Mouse (Mus musculus) heart, embryonic 12.5 days (tissue): ENCODE measurements at regions not wholly inside any gene's neighbourhood (a gene's known extent, or its start where the extent isn't known, plus 50 kb on each side); places are given as distances from the start of the nearest gene placed in this dataset.

ENCODE experiments used
- ATAC-seq: fragments of 200-750 bp; cut with Nextera tagmentation; 2 replicates; pipeline ENCODE4 v1.8.0; 2017; ENCODE audit warnings: moderate TSS enrichment, moderate library complexity; ENCODE audit not compliant: insufficient number of reproducible peaks, low FRiP score
- H3K27ac ChIP-seq: fragments of 300-500 bp; sonication (generic); 2 replicates; pipeline ENCODE4 v1.5.1; 2016; ENCODE audit warnings: mild to moderate bottlenecking, moderate library complexity; ENCODE audit not compliant: poor library complexity, severe bottlenecking
- H3K27me3 ChIP-seq: fragments of 300-500 bp; sonication (generic); replicated peaks from 2 replicates; pipeline ENCODE4 v1.6.1; 2016; ENCODE audit warnings: mild to moderate bottlenecking, moderate library complexity
- H3K36me3 ChIP-seq: fragments of 300-500 bp; sonication (generic); 2 replicates; pipeline ENCODE4 v1.6.1; 2016; ENCODE audit warnings: mild to moderate bottlenecking, moderate library complexity
- H3K4me1 ChIP-seq: fragments of 300-500 bp; sonication (generic); replicated peaks from 2 replicates; pipeline ENCODE4 v1.6.1; 2016; ENCODE audit warnings: mild to moderate bottlenecking
- H3K4me2 ChIP-seq: fragments of 300-500 bp; sonication (generic); 2 replicates; pipeline ENCODE4 v1.6.1; 2016; ENCODE audit warnings: mild to moderate bottlenecking, moderate library complexity
- H3K4me3 ChIP-seq: fragments of 300-500 bp; sonication (generic); 2 replicates; pipeline ENCODE4 v1.5.1; 2016; ENCODE audit warnings: mild to moderate bottlenecking
- H3K9ac ChIP-seq: fragments of 300-500 bp; sonication (generic); 2 replicates; pipeline ENCODE4 v1.6.1; 2016; ENCODE audit warnings: mild to moderate bottlenecking, moderate library complexity
- H3K9me3 ChIP-seq: fragments of 300-500 bp; sonication (generic); replicated peaks from 2 replicates; pipeline ENCODE4 v1.6.1; 2016; ENCODE audit warnings: mild to moderate bottlenecking, moderate library complexity
- WGBS: fragments of 180-500 bp; shearing (Covaris S2); methylation state at CpG from one replicate; pipeline ENCODE4 v1.1.7; 2016; 5-methylcytosine and 5-hydroxymethylcytosine counted together

- Histone ChIP-seq H3K27me3 (peaks cover 28% of the 10 kb centered on the region), H3K9me3 (no peaks in the 10 kb centered on the region), H3K36me3 (no peaks in the 10 kb centered on the region), H3K4me1 (no peaks in the 10 kb centered on the region), H3K4me3 (no peak overlapping the region), H3K4me2 (no peak overlapping the region), H3K9ac (no peak overlapping the region), H3K27ac (no peak overlapping the region)
- ATAC-seq = no peak
- 82% methylated on average over 4 of the region's 4 CpGs for WGBS
Observed at GRCm38 (mm10) chrX:13372752-13373151, 92.0 kb downstream of the Ddx3x start.

- no peak for ATAC-seq
- 0 out of 2 replicates have a peak, but pooled peaks cover 2% of the 10 kb centered on the region for H3K9me3 ChIP-seq
- H3K27me3 ChIP-seq = no peaks in the 10 kb centered on the region
- WGBS = 77% methylated on average over 9 of the region's 9 CpGs
- no peak overlapping the region for H3K27ac ChIP-seq
- no peaks in the 10 kb centered on the region for H3K4me1 ChIP-seq
- no peak overlapping the region for H3K9ac ChIP-seq
- H3K4me2 ChIP-seq = no peak overlapping the region
- H3K36me3 ChIP-seq = no peaks in the 10 kb centered on the region
- H3K4me3 ChIP-seq = no peak overlapping the region
Observed at GRCm38 (mm10) chrX:13386354-13386753, 79.6 kb upstream of the Nyx start.

- no peaks in the 10 kb centered on the region for H3K4me1 ChIP-seq
- H3K27me3 ChIP-seq = peaks cover 12% of the 10 kb centered on the region; the same call in 1 of the 2 replicates
- no peaks in the 10 kb centered on the region for H3K9me3 ChIP-seq
Observed at GRCm38 (mm10) chrX:13398466-13398865, 67.4 kb upstream of the Nyx start.

GRCm38 (mm10) chrX:13412726-13413125, 53.2 kb upstream of the Nyx start:
- H3K36me3 ChIP-seq = no peaks in the 10 kb centered on the region
- no peak overlapping the region for H3K4me3 ChIP-seq
- H3K27me3 ChIP-seq = peaks cover 46% of the 10 kb centered on the region
- 65% methylated on average over 2 of the region's 2 CpGs for WGBS
- H3K4me2 ChIP-seq = no peak overlapping the region
- ATAC-seq = no peak
- H3K9me3 ChIP-seq = no peaks in the 10 kb centered on the region
- no peak overlapping the region for H3K27ac ChIP-seq
- H3K9ac ChIP-seq = no peak overlapping the region
- no peaks in the 10 kb centered on the region for H3K4me1 ChIP-seq

More at GRCm38 (mm10) chrX:13398466-13398865, 67.4 kb upstream of the Nyx start:
- no peak overlapping the region for H3K4me2 ChIP-seq
- H3K4me3 ChIP-seq = no peak overlapping the region
- no peak for ATAC-seq
- no peak overlapping the region for H3K27ac ChIP-seq
- H3K36me3 ChIP-seq = no peaks in the 10 kb centered on the region
- no peak overlapping the region for H3K9ac ChIP-seq

GRCm38 (mm10) chrX:13413135-13413534, 52.8 kb upstream of the Nyx start:
- Histone ChIP-seq H3K4me3 (no peak overlapping the region), H3K27me3 (peaks cover 48% of the 10 kb centered on the region)
- WGBS = 53% methylated on average over 3 of the region's 3 CpGs

More at GRCm38 (mm10) chrX:13413135-13413534, 52.8 kb upstream of the Nyx start:
- Histone ChIP-seq H3K9me3 (no peaks in the 10 kb centered on the region), H3K9ac (no peak overlapping the region), H3K36me3 (no peaks in the 10 kb centered on the region), H3K4me1 (no peaks in the 10 kb centered on the region), H3K27ac (no peak overlapping the region), H3K4me2 (no peak overlapping the region)
- ATAC-seq = no peak
